Mouse (Mus musculus): ENCODE measurements around the gene Ube2g2. TPM values are rescaled to one million over a fixed set of nuclear protein-coding genes. Genes with fewer than 3 reads are reported as not detected.
A peak's percentile ranks its signal among the peaks of the same experiment; 100 is the strongest.

The Ube2g2 gene
- polyA plus RNA-seq, 1 experiment from 2014 or later, result 72.8 TPM

GRCm38 (mm10) chr10:77588036-77588435 lies 34.0 kb upstream of the Ube2g2 start:
- ATAC-seq (ENCODE audit: insufficient number of reproducible peaks, low FRiP score), result no peak
- Histone ChIP-seq H3K9me3 (replicated peaks) (no peaks in the 10 kb centered on the region), H3K27me3 (replicated peaks) (no peaks in the 10 kb centered on the region), H3K4me1 (replicated peaks) (peaks cover 48% of the 10 kb centered on the region), H3K9ac (no peak overlapping the region), H3K4me3 (no peak overlapping the region), H3K36me3 (peaks cover 58% of the 10 kb centered on the region), H3K27ac (ENCODE audit: poor library complexity, severe bottlenecking) (no peak overlapping the region), H3K4me2 (no peak overlapping the region)
- WGBS, result 82% methylated on average over 2 of the region's 2 CpGs

- Histone ChIP-seq H3K4me3 (no peak overlapping the region), H3K27me3 (replicated peaks) (no peaks in the 10 kb centered on the region), H3K36me3 (peaks cover 69% of the 10 kb centered on the region), H3K9me3 (replicated peaks) (no peaks in the 10 kb centered on the region), H3K4me1 (replicated peaks) (peaks cover 38% of the 10 kb centered on the region), H3K27ac (ENCODE audit: poor library complexity, severe bottlenecking) (peak overlapping the region; percentile 72), H3K9ac (no peak overlapping the region), H3K4me2 (no peak overlapping the region; the same call in 1 of the 2 replicates)
- 0 out of 2 replicates have a peak, but pooled peaks have one; percentile 4 for ATAC-seq (ENCODE audit: insufficient number of reproducible peaks, low FRiP score)
- WGBS, result 59% methylated on average over 7 of the region's 7 CpGs
Measured at GRCm38 (mm10) chr10:77589117-77589516, 33.0 kb upstream of the Ube2g2 start.

- Histone ChIP-seq H3K36me3 (peaks cover 75% of the 10 kb centered on the region), H3K27me3 (replicated peaks) (no peaks in the 10 kb centered on the region), H3K4me1 (replicated peaks) (peaks cover 37% of the 10 kb centered on the region), H3K9me3 (replicated peaks) (no peaks in the 10 kb centered on the region), H3K4me3 (no peak overlapping the region), H3K9ac (no peak overlapping the region), H3K27ac (ENCODE audit: poor library complexity, severe bottlenecking) (0 out of 2 replicates have a peak overlapping the region, but pooled peaks have one; percentile 72), H3K4me2 (0 out of 2 replicates have a peak overlapping the region, but pooled peaks have one; percentile 1)
- ATAC-seq (ENCODE audit: insufficient number of reproducible peaks, low FRiP score), result peak; percentile 45; the same call in 1 of the 2 replicates
- WGBS, result 74% methylated on average over 8 of the region's 8 CpGs
Measured at GRCm38 (mm10) chr10:77589749-77590148, 32.3 kb upstream of the Ube2g2 start.

- H3K4me1 ChIP-seq (replicated peaks), result peaks cover 37% of the 10 kb centered on the region
- peak; percentile 40; the same call in 1 of the 2 replicates for ATAC-seq (ENCODE audit: insufficient number of reproducible peaks, low FRiP score)
- H3K4me3 ChIP-seq, result no peak overlapping the region
- H3K36me3 ChIP-seq, result peaks cover 86% of the 10 kb centered on the region
- 0 out of 2 replicates have a peak overlapping the region, but pooled peaks have one; percentile 14 for H3K27ac ChIP-seq (ENCODE audit: poor library complexity, severe bottlenecking)
- H3K9me3 ChIP-seq (replicated peaks), result no peaks in the 10 kb centered on the region
- H3K27me3 ChIP-seq (replicated peaks), result no peaks in the 10 kb centered on the region
- H3K9ac ChIP-seq, result no peak overlapping the region
- H3K4me2 ChIP-seq, result no peak overlapping the region
- 37% methylated on average over 6 of the region's 6 CpGs for WGBS
Measured at GRCm38 (mm10) chr10:77590812-77591211, 31.3 kb upstream of the Ube2g2 start.

- H3K4me1 ChIP-seq (replicated peaks), result peaks cover 37% of the 10 kb centered on the region
- H3K27ac ChIP-seq (ENCODE audit: poor library complexity, severe bottlenecking), result no peak overlapping the region
- H3K36me3 ChIP-seq, result peaks cover 88% of the 10 kb centered on the region
- WGBS, result 72% methylated on average over 6 of the region's 6 CpGs
- H3K9me3 ChIP-seq (replicated peaks), result no peaks in the 10 kb centered on the region
- no peak overlapping the region for H3K4me3 ChIP-seq
- no peak overlapping the region for H3K4me2 ChIP-seq
- no peak overlapping the region for H3K9ac ChIP-seq
- no peaks in the 10 kb centered on the region for H3K27me3 ChIP-seq (replicated peaks)
- no peak for ATAC-seq (ENCODE audit: insufficient number of reproducible peaks, low FRiP score)
Measured at GRCm38 (mm10) chr10:77591546-77591945, 30.5 kb upstream of the Ube2g2 start.

DNA sequence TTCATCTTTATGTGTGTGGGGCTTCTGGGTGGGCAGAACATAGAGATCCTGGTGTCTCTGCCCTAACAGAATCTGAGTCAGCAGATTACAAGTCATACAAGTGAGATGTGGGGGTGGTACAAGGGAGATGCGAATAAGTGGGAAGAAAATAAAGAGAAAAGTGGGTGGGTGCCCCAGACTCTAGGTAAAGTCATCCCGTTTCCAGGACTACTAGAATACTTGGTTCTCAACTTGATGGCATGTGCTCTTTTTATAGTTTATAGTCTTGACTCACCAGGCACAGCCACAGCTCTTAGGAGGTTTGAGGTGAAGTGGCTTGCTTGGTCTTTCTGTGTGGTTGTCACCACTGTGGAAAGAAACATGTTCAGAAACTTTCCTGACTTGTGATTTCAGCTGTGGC lies 26.0 kb upstream of the Ube2g2 start:
- ATAC-seq (ENCODE audit: insufficient number of reproducible peaks, low FRiP score), result no peak

GRCm38 (mm10) chr10:77603021-77603420 lies 19.1 kb upstream of the Ube2g2 start:
- 0 out of 2 replicates have a peak, but pooled peaks cover 4% of the 10 kb centered on the region for H3K9me3 ChIP-seq (replicated peaks)
- no peak overlapping the region for H3K27ac ChIP-seq (ENCODE audit: poor library complexity, severe bottlenecking)
- no peak overlapping the region for H3K4me3 ChIP-seq
- no peak overlapping the region for H3K9ac ChIP-seq
- H3K4me2 ChIP-seq, result no peak overlapping the region
- ATAC-seq (ENCODE audit: insufficient number of reproducible peaks, low FRiP score), result no peak
- H3K4me1 ChIP-seq (replicated peaks), result peaks cover 33% of the 10 kb centered on the region
- H3K27me3 ChIP-seq (replicated peaks), result no peaks in the 10 kb centered on the region
- WGBS, result 63% methylated on average over 4 of the region's 4 CpGs
- H3K36me3 ChIP-seq, result peaks cover 16% of the 10 kb centered on the region

More for the DNA sequence above, 26.0 kb upstream of the Ube2g2 start:
- Histone ChIP-seq H3K27me3 (replicated peaks) (no peaks in the 10 kb centered on the region), H3K4me3 (no peak overlapping the region), H3K36me3 (peaks cover 74% of the 10 kb centered on the region), H3K9me3 (replicated peaks) (no peaks in the 10 kb centered on the region), H3K4me1 (replicated peaks) (peaks cover 11% of the 10 kb centered on the region), H3K27ac (ENCODE audit: poor library complexity, severe bottlenecking) (no peak overlapping the region), H3K9ac (0 out of 2 replicates have a peak overlapping the region, but pooled peaks have one; percentile 7), H3K4me2 (no peak overlapping the region)
- 83% methylated on average over 2 of the region's 2 CpGs for WGBS

DNA sequence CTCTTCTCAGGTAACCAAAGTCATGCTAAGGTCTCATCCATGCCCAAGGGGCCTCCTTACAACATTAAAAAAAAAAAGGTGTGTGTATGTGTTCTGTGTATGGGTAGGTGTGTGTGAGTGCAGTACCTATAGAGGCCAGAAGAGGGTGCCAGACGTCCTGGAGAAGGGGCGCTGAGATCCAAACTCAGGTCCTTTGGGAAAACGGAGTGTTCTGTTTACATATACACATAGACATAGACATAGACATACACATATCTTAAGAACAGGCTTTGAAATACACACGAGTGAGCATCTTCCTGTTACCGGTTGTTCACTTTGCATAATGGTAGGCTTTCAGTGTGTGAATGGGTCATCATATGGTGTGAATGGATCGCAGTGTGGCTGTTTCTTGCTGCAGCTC lies 18.0 kb upstream of the Ube2g2 start:
- H3K9ac ChIP-seq, result no peak overlapping the region
- no peak overlapping the region for H3K27ac ChIP-seq (ENCODE audit: poor library complexity, severe bottlenecking)
- no peak overlapping the region for H3K4me3 ChIP-seq
- H3K4me2 ChIP-seq, result no peak overlapping the region
- WGBS, result 85% methylated on average over 6 of the region's 6 CpGs
- H3K9me3 ChIP-seq (replicated peaks), result 0 out of 2 replicates have a peak, but pooled peaks cover 4% of the 10 kb centered on the region
- ATAC-seq (ENCODE audit: insufficient number of reproducible peaks, low FRiP score), result no peak
- peaks cover 9% of the 10 kb centered on the region; the same call in 1 of the 2 replicates for H3K36me3 ChIP-seq
- no peaks in the 10 kb centered on the region for H3K27me3 ChIP-seq (replicated peaks)
- peaks cover 28% of the 10 kb centered on the region for H3K4me1 ChIP-seq (replicated peaks)

GRCm38 (mm10) chr10:77604958-77605357 lies 17.1 kb upstream of the Ube2g2 start:
- Histone ChIP-seq H3K36me3 (peaks cover 12% of the 10 kb centered on the region), H3K27ac (ENCODE audit: poor library complexity, severe bottlenecking) (peak overlapping the region; percentile 98), H3K4me2 (no peak overlapping the region), H3K27me3 (replicated peaks) (no peaks in the 10 kb centered on the region), H3K9me3 (replicated peaks) (0 out of 2 replicates have a peak, but pooled peaks cover 4% of the 10 kb centered on the region), H3K4me1 (replicated peaks) (peaks cover 22% of the 10 kb centered on the region), H3K4me3 (no peak overlapping the region), H3K9ac (no peak overlapping the region)
- ATAC-seq (ENCODE audit: insufficient number of reproducible peaks, low FRiP score), result no peak
- WGBS, result 39% methylated on average over 5 of the region's 5 CpGs

- no peaks in the 10 kb centered on the region for H3K27me3 ChIP-seq (replicated peaks)
- peak overlapping the region; percentile 95 for H3K4me2 ChIP-seq
- peaks cover 16% of the 10 kb centered on the region for H3K36me3 ChIP-seq
- no peak overlapping the region for H3K9ac ChIP-seq
- H3K4me3 ChIP-seq, result peak overlapping the region; percentile 86
- H3K4me1 ChIP-seq (replicated peaks), result peaks cover 24% of the 10 kb centered on the region
- ATAC-seq (ENCODE audit: insufficient number of reproducible peaks, low FRiP score), result no peak
- WGBS, result 17% methylated on average over 1 of the region's 1 CpGs
- 0 out of 2 replicates have a peak, but pooled peaks cover 4% of the 10 kb centered on the region for H3K9me3 ChIP-seq (replicated peaks)
- H3K27ac ChIP-seq (ENCODE audit: poor library complexity, severe bottlenecking), result peak overlapping the region; percentile 98
Measured at GRCm38 (mm10) chr10:77605368-77605767, 16.7 kb upstream of the Ube2g2 start.

DNA sequence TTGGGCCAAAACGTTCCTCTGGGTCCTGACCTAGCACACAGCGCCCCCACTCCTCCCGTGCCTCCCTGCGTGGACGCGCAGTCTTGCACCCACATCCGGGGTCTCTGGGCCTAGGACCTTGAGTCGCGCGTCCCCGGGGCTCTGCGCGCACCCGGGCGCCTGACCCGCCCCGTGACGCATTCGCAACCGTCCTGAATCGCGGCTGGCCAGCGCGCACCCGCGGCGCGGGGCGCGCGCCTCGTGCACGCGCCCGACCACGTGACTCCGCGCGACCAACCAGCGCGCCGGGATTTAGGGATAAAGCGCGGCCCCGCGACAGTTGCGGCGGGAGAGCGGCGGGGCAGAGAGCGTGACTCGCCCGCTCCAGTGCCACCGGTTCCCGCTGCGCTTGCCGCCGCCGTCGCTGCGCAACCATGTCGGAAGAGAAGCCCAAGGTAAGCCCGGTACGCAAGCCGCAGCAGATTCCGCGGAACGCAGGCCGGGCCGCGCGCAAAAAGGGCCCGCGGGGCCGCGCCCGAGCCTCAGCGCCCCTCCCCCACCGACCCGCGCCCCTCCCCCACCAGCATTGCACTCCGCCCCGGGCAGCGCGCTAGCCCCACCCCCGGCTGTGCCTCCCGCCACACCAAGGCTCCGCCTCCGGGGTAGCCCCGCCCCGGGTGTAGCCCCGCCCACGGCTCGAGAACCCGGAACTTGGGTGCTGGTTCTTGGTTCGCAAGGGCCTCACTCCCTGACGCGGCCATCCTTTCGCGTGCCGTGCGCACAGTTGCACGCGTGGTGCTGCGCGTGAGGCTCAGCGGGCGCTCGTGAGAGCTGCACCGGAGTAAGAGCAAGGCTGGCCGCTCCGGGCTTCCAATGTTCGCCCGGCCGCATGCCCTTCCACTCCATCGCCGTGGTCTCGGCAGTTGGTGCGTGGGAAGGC lies 15.9 kb upstream of the Ube2g2 start, which contains the start of the genes Sumo3 and Gm49325:
Gene Sumo3 (plus strand): TSS at position 190 of the 919 bp plus-strand sequence.
Gene Gm49325 (plus strand): TSS at position 290 of the 919 bp plus-strand sequence.
- Histone ChIP-seq H3K4me1 (replicated peaks) (peaks cover 28% of the 10 kb centered on the region), H3K4me3 (peak within 1 kb of the TSS; percentile 86), H3K27me3 (replicated peaks) (no peaks in the 10 kb centered on the region), H3K9ac (peak within 1 kb of the TSS; percentile 87), H3K27ac (ENCODE audit: poor library complexity, severe bottlenecking) (peak within 1 kb of the TSS; percentile 98), H3K36me3 (peaks cover 24% of the 10 kb centered on the region), H3K9me3 (replicated peaks) (0 out of 2 replicates have a peak, but pooled peaks cover 4% of the 10 kb centered on the region), H3K4me2 (peak within 1 kb of the TSS; percentile 95)
- peak; percentile 94 for ATAC-seq (ENCODE audit: insufficient number of reproducible peaks, low FRiP score)
- 1% methylated on average over 115 of the region's 119 CpGs for WGBS
